Mouse (Mus musculus) cerebellum, adult 2 months (tissue): ENCODE results near the gene Asb1. TPM values are rescaled to one million over a fixed set of nuclear protein-coding genes. Genes with fewer than 3 reads are reported as not detected.
A peak's percentile ranks its signal among the peaks of the same experiment; 100 is the strongest.

ENCODE experiments used
- DNase-seq, 2 experiments: peaks; one replicate each; pipeline ENCODE4 v3.0.0; 2021
- H3K27ac ChIP-seq: fragments of 200-500 bp; 2 replicates; pipeline ENCODE4 v1.5.1; 2012; ENCODE audit warnings: low read length, control low read depth, inconsistent platforms; ENCODE audit not compliant: insufficient read depth
- H3K27me3 ChIP-seq: fragments of 200-500 bp; 2 replicates; pipeline ENCODE4 v1.6.1; 2012; ENCODE audit warnings: inconsistent platforms, mild to moderate bottlenecking, low read length, moderate library complexity; ENCODE audit not compliant: control insufficient read depth, insufficient read depth
- H3K4me1 ChIP-seq: fragments of 200-500 bp; 2 replicates; pipeline ENCODE4 v1.6.1; 2011; ENCODE audit warnings: low read length; ENCODE audit not compliant: control insufficient read depth, insufficient read depth
- H3K4me3 ChIP-seq: fragments of 200-500 bp; replicated peaks from 2 replicates; pipeline ENCODE3; 2011; ENCODE audit warnings: mild to moderate bottlenecking, low read depth, low read length, control low read depth; ENCODE audit not compliant: insufficient read depth
- CTCF ChIP-seq: fragments of 200-500 bp; IDR thresholded peaks from 2 replicates; pipeline ENCODE4 v1.5.1; 2011; ENCODE audit warnings: low read depth, mild to moderate bottlenecking, control low read depth, low read length, moderate library complexity, borderline replicate concordance; ENCODE audit not compliant: insufficient read depth
- POLR2A ChIP-seq: fragments of 200-500 bp; IDR thresholded peaks from 2 replicates; pipeline ENCODE4 v1.6.1; 2011; ENCODE audit warnings: low read length, control low read depth, borderline replicate concordance; ENCODE audit not compliant: insufficient read depth
- WGBS: fragments of 180-500 bp; shearing (Covaris S2); methylation state at CpG from one replicate; pipeline ENCODE4 v1.1.7; 2018; 5-methylcytosine and 5-hydroxymethylcytosine counted together
- polyA plus RNA-seq: library from polyadenylated mRNA; depleted of rRNA; stranded (reverse); fragments of >200 nt; gene quantifications from 2 replicates; pipeline ENCODE4 v1.2.3, GENCODE M21; 2012

Gene Asb1
- polyA plus RNA-seq, 1 experiment = 17.2 TPM

- H3K4me1 ChIP-seq = no peaks in the 10 kb centered on the region
- H3K27me3 ChIP-seq = no peaks in the 10 kb centered on the region
- H3K27ac ChIP-seq = no peak overlapping the region
- 16% methylated on average over 10 of the region's 10 CpGs for WGBS
- no peak for TF ChIP-seq POLR2A
- peak; percentile 91 for TF ChIP-seq CTCF
- peak; percentile 39 to 57 for DNase-seq
- no peak overlapping the region for H3K4me3 ChIP-seq
Observed at GRCm38 (mm10) chr1:91523759-91524158, 16.6 kb upstream of the Asb1 start.

- no peak overlapping the region for H3K4me3 ChIP-seq
- no peak for DNase-seq
- WGBS = 22% methylated on average over 14 of the region's 14 CpGs
- H3K27me3 ChIP-seq = no peaks in the 10 kb centered on the region
- H3K27ac ChIP-seq = no peak overlapping the region
- TF ChIP-seq POLR2A = no peak
- H3K4me1 ChIP-seq = no peaks in the 10 kb centered on the region
Observed at GRCm38 (mm10) chr1:91525838-91526237, 14.5 kb upstream of the Asb1 start.

- WGBS = 91% methylated on average over 9 of the region's 9 CpGs
- Histone ChIP-seq H3K4me1 (no peaks in the 10 kb centered on the region), H3K4me3 (no peak overlapping the region), H3K27me3 (no peaks in the 10 kb centered on the region), H3K27ac (no peak overlapping the region)
- no peak for DNase-seq
- TF ChIP-seq CTCF = no peak
- TF ChIP-seq POLR2A = no peak
Observed at GRCm38 (mm10) chr1:91530166-91530565, 10.2 kb upstream of the Asb1 start.

- DNase-seq = no peak
- H3K27me3 ChIP-seq = no peaks in the 10 kb centered on the region
- no peaks in the 10 kb centered on the region for H3K4me1 ChIP-seq
- H3K4me3 ChIP-seq = no peak overlapping the region
- no peak overlapping the region for H3K27ac ChIP-seq
- WGBS = 81% methylated on average over 4 of the region's 4 CpGs
- TF ChIP-seq CTCF (no peak), POLR2A (no peak)
Observed at GRCm38 (mm10) chr1:91532243-91532642, 8.1 kb upstream of the Asb1 start.

- Histone ChIP-seq H3K27me3 (no peaks in the 10 kb centered on the region), H3K27ac (no peak overlapping the region), H3K4me1 (no peaks in the 10 kb centered on the region), H3K4me3 (no peak overlapping the region)
- WGBS = 80% methylated on average over 5 of the region's 5 CpGs
- DNase-seq = no peak
- no peak for TF ChIP-seq CTCF
- no peak for TF ChIP-seq POLR2A
Observed at GRCm38 (mm10) chr1:91532892-91533291, 7.5 kb upstream of the Asb1 start.

- TF ChIP-seq CTCF (no peak), POLR2A (no peak)
- H3K4me1 ChIP-seq = no peaks in the 10 kb centered on the region
- H3K4me3 ChIP-seq = no peak overlapping the region
- no peak overlapping the region for H3K27ac ChIP-seq
- H3K27me3 ChIP-seq = no peaks in the 10 kb centered on the region
- no peak for DNase-seq
- 55% methylated on average over 2 of the region's 2 CpGs for WGBS
Observed at GRCm38 (mm10) chr1:91533483-91533882, 6.9 kb upstream of the Asb1 start.

GRCm38 (mm10) chr1:91533961-91534723 lies 6.2 kb upstream of the Asb1 start:
- Histone ChIP-seq H3K4me1 (no peaks in the 10 kb centered on the region), H3K27me3 (no peaks in the 10 kb centered on the region), H3K4me3 (no peak overlapping the region), H3K27ac (no peak overlapping the region)
- TF ChIP-seq POLR2A (no peak), CTCF (0 out of 2 replicates have a peak, but pooled peaks have one; percentile 10)
- no peak for DNase-seq
- WGBS = 64% methylated on average over 19 of the region's 19 CpGs

GRCm38 (mm10) chr1:91537786-91538569 lies 2.4 kb upstream of the Asb1 start:
- Histone ChIP-seq H3K4me1 (peaks cover 5% of the 10 kb centered on the region; the same call in 1 of the 2 replicates), H3K27me3 (no peaks in the 10 kb centered on the region), H3K27ac (no peak overlapping the region), H3K4me3 (no peak overlapping the region)
- WGBS = 31% methylated on average over 22 of the region's 22 CpGs
- DNase-seq = no peak
- TF ChIP-seq POLR2A = no peak
- TF ChIP-seq CTCF = no peak
